Mouse (Mus musculus) c-Kit-positive CD71-negative TER-119-negative erythroid progenitor cells, embryonic 14.5 days (primary cell): ENCODE measurements around the gene Fam133b.
"Not testable (repeated sequence)": the region's sequence is repeated elsewhere in the genome, so short reads cannot be mapped to it uniquely, and the experiment has no call there.

ENCODE experiments used
- DNase-seq: peaks from one replicate; pipeline ENCODE4 v3.0.0-alpha.2; 2013; ENCODE audit warnings: low read depth

Fam133b gene

DNA sequence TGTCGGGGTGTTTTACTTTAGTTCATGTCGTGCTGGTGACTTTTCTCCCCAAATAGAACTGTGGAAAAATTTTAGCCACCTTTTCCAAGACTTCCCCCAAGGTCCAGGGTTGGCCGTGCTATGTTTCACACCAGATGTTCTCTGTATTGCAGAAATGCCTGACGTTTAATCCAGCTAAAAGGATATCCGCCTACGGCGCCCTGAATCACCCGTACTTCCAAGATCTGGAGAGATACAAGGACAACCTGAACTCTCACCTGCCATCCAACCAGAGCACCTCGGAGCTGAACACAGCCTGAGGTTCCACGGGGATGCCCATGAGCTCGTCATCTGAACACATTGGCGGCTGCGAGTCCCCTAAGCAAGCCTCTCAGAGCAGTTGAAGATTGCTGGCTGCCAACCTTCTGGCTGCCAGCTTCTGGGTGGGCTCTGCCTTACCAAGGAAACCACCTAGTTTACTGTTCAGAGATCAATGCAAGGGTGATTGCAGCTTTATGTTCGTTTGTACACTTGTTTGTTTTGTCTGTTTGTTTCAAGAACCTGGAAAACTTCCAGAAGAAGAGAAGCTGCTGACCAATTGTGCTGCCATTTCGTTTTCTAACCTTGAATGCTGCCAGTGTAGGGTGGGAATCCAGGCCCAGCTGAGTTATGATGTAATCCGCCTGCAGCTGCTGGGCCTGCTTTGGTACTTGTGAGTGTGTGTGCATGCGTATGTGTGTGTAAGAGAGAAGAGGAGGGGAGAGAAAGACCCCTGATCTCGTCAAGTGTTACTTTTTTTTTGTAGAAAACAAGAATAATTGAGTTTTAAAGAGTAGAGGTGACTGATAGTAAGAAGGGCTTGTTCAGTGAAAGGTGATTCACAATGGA is 22.9 kb upstream of the Fam133b start:
- DNase-seq = no peak

DNA sequence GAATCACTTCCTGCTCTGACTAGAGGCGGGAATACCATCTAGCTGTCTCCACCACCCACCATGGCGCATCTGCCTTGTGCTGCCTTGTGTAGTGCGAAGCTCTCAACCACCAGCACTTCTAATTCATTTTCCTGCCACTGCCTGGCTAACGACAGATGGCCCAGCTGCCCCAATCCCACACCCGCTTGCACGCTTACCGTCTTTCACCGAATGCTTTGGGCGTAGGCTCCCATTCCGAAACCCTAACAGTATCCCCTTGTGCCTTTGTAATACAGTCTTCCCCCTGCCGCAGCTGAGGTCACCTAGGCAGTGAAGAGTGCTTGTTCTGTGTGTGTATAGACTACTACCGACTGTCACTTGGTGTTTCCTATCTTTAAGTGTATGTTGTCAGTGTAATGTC is 21.9 kb upstream of the Fam133b start:
- DNase-seq = no peak

DNA sequence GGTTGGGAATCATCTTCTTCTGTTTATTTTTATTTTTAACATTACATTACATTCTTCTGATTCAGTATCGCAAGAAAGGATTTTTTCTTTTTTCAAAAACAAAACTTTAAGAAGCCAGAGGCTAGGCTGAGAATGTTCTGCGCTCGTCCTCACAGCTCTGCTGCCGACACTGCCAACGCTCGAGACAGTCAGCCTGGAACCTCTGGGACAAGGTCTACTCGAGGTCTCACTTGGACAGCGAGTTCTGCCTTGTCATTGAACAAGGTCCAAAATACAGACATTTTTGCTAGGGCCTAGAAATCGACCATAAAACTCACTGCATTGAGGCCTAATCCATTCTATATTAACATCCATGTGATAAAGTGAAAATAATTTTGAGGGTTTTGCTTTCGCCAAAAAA is 20.8 kb upstream of the Fam133b start:
- DNase-seq = no peak

DNA sequence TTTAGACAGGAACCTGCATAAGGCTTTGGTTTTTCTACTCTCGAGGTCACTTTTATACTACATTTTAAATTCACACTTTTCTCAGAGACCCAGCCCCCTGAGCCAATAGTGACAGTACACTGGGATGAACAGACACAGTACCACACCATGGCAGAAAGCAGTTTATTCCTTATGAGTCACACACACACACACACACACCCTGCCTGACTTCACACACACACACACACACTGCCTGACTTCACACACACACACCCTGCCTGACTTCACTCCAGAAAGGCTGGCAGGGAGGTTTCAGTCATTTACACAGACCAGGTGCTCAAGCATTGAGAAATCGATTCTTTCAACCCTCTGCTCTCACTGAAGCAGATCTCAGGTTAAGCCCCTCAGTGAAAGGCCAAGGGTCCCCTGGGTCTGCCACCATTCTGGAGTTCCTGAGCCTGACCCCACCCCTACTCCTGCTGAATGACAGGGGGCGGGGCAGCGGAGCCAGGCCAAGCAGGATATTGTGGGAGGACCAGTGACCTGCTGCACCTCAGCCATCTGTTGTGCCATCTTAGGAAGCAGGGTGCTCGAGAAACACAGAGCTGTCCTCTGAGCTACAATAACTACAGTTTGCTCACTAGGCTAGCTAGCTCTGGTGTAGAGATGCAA is 16.5 kb upstream of the Fam133b start:
- no peak for DNase-seq

DNA sequence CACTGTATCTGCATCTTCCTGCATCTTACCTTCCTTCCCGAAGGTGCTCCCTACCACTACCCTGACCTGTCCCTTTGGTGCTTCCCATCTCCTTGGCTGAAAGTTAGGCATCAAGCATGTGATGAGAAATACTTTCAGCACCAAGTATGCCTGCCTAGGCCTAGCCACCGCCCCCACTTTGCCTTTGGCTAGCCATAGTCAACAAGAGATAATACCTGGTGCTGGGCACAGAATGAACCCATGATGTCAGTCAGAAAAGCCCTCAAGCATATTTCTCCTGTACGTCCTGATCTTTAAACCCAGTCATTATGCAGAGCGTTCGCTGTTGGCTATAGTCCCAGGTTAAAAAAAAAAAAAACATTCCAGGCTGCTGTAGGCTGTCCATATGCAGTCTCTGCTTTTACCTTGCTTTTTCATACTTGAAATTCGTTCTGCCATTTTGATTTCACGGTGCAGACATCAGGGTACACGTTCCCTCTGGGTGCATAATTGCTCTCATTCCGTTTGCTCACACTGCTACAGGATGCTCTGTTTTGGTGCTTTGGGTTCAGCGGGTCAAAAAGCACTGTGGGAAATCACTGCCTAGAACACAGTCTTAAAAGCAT is 13.9 kb upstream of the Fam133b start:
- no peak for DNase-seq

DNA sequence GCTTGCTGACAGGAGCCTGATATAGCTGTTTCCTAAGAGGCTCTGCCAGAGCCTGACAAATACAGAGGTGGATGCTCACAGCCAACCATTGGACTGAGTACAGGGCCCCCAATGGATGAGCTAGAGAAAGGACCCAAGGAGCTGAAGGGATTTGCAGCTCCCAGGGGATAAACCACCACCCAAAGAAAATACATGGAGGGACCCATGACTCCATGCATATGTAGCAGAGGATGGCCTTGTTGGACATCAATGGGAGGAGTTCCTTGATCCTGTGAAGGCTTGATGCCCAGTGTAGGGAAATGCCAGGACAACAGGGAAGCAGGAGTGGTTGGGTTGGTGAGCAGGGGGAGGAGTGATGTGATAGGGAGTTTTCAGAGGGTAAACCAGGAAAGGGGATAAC is 11.6 kb upstream of the Fam133b start:
- DNase-seq = not testable (repeated sequence)

DNA sequence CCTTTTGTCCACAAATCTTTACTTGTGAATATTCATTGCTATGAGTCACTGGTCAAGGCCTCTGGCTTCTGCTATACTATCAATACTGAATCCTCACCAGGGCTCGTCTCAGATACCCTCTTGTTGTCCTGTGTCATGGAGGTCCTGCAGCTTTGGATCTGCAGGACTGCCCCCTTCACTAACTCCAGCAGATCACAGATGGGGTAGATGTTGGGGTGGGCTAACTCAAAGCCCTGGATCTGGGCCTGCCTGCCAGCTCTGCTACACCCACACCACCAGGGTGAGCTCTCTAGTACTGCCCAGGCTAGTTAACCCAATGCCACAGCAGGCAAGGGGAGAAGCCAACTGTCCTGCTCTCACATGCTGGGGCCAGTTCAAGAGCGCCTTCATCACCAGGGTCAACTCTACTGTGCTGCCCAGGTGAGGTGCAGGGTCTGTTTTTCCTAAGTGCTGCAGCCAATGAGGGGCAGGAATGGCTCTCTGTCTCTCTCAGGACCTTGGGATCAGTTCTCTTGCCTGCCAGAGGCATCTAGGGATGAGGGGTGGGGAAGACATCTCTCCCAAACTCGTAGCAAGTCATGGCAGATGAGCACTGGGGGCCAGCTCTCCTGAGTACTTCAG is 6.9 kb upstream of the Fam133b start:
- no peak for DNase-seq

DNA sequence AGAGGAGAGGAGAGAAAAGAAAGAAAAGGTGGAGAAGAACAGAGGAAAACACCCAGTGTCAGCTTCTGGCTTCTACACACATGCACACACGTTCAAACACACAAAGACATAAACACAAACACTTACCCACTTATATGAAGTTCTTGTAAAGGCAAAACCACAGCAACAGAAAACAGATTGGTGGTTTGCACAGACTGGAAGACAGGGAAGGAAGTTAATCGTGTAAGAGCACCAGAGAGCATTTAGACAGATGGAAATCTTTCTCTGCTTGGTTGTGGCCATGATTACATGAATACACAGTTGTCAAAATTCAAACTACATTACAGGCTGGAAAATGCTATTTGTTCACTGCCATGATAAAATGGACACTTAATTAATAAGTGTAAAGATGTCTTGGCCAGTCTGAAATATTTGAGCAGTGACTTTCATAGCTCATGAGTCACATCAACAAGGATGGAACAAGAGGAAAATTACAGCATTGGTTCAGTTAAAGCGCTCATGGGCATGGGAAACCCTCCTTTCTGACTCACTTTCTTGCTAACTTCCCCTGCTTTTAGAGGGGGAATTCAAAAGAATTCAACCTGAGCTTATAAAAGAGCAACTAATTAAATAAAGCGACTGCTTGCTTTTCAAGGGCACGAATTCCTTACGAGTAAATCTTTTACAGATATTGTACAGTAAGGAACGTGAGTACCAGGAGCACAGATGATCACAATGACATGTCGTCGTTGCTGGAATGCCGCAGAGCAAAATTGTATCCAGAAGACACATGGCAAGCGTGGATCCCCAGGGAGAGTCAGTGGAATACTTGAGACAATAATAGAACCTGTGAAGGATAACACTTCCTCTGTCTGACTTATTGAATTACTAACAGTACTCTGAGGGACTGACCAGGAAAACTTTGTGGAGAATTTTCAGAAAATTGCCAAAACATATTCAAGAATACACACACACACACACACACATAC is 4.8 kb upstream of the Fam133b start:
- DNase-seq = no peak

DNA sequence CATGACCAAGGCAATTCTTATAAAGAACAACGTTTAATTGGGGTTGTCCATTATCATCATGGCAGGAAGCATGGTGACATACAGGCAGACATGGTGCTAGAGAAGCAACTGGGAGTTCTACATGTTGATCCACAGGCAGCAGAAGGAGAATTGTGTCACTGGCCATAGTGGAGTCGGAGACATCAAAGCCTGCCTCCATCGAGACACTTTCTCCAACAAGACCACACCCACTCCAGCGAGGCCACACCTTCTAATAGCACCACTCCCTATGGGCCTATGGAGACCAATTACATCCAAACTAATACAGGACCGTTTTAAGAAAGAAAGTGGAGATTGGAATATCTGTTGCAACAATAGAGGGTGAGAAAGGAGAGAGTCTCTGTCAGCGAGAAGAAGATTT is 1.8 kb upstream of the Fam133b start:
- no peak for DNase-seq

DNA sequence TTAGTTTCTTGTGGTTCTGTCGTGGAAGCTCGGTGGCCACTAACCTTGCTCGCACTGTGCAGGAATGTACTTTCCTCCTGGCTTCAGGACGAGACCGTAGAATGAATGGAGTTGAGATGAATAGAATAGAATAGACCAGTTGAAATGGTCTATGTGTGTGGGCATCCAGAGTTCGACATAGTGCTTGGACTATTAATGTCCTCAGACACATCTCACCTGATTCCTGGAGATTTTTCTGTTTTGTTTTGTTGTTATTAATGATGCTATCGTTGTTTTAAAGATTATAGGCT is 792 bp downstream of the Fam133b start:
- no peak for DNase-seq

DNA sequence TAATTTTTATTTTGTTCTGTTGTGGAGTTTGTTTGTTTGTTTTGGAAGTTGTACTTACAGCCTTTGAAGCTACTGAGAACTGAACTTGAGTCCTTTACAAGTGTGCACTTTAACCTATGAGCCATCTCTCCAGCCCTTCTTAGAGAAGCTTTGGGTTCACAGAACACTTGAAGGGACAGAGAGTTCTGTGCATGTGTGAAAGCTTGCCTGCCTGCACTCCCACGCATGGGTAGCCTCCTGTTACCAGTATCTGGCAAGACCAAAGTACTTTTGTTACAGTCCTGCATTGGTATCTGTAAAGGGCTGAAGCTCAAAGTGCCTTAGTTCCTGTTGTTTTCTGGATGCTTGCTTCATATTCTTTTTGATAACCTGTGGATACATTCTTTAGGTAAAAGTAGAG is 2.6 kb downstream of the Fam133b start:
- DNase-seq = no peak

DNA sequence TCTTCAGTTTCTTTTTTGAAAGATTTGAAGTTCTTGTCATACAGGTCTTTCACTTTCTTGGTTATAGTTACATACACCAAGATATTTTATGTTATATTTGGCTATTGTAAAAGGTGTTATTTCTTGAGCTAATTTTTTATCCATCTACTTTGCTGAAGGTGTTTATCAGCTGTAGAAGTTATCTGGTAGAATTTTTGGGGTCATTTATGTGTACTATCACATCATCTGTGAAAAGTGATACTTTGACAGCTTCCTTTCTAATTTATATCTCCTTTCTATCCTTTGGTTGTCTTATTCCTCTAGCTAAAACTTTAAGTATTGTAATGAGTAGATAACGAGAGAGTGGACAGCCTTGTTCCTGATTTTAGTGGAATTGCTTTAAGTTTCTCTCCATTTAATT is 7.8 kb downstream of the Fam133b start:
- DNase-seq = no peak

DNA sequence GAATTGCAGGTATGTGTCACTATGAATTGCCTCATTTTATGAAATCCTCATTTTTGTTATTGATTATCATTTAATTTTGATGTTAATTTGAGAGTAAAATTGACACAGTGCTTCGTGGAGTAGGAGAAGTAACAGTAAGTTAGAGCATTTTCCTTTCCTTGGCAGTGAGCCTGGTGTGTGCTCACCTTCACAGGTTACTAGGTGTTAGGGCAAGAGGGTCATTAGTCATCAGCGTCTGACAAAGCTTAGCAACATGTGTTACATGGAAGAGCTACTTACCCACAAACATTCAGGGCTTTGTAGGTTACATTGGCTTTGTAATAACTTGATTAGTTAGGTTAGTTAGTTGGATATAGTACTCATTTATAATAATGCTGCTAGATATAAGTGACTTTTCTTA is 10.6 kb downstream of the Fam133b start:
- DNase-seq = no peak

DNA sequence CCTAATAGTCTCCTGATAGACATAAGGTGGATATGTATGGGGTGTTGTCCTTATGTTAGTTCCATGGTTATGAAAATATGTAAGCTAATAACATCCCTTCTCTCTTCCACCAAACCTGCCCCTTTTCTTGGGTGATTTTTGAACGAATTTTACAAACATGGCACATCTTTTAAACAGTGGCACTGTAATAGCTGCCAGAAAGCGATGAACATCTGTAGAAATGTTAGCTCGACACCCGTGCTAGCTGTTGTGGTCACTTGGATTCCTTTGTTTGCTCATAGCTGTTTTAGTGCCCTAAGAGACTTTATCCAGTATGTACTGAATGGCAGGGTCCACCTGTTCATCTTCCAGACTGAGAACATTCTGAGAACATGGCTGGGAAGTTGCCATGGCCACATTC is 27.6 kb downstream of the Fam133b start, which contains the start of gene 1700109H08Rik:
1700109H08Rik (plus strand) TSS at position 301 of the 400 bp plus-strand sequence.
- DNase-seq = no peak

DNA sequence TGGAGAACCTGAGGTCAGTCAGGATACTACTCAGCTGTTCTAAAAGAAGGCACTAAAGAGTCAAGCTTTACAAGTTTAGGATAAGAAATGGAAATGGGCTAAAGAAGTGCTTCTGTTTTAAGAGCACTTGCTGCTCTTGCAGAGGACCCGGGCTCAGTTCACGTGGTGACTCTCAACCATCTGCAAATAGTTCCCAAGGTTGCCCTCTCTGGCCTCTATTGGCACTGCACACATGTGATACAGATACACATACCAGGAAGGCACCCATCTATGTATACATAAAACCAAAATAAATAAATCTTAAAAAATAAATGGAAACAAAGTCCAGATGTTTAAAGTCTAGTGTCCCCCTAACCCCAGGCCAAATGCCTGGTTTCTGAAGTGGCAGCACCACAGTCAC is 31.2 kb downstream of the Fam133b start:
- DNase-seq = no peak

DNA sequence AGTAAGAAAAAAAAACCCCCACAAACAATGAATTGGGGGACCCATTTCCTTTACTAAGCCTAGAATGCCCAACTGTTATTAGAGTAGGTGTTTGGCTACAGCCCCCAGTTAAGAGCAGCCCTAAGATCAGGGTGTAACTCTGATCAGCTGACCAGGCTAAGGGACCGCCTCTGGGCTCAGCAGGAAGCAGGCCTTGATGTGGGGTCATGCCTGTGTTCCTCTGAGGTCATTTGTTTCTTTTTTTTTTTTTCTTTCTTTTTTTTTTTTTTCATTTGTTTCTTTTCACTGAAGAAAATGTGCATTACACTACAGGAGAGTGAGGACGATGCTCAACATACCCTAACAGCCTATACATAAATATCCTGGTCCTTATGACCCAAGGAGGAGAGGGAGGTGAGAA is 34.3 kb downstream of the Fam133b start:
- DNase-seq = no peak

DNA sequence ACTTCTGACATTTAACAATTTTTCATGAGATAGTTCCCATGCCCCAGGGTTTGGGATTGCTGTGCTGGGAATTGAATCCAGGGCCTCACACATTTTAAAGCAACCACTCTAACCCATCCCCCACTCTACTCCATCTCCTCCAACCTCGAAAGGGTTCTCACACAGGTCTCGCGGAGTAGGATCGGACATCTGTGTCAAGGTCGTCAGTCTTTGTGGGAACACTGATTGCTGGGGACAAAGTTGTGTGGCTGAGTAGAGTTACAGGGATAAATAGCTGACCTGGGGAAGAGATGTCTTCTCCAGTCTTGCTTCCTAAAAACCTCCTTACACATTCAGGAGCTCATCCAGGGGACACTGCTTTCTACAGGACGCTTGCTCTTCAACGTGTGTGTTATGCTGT is 35.4 kb downstream of the Fam133b start:
- no peak for DNase-seq

DNA sequence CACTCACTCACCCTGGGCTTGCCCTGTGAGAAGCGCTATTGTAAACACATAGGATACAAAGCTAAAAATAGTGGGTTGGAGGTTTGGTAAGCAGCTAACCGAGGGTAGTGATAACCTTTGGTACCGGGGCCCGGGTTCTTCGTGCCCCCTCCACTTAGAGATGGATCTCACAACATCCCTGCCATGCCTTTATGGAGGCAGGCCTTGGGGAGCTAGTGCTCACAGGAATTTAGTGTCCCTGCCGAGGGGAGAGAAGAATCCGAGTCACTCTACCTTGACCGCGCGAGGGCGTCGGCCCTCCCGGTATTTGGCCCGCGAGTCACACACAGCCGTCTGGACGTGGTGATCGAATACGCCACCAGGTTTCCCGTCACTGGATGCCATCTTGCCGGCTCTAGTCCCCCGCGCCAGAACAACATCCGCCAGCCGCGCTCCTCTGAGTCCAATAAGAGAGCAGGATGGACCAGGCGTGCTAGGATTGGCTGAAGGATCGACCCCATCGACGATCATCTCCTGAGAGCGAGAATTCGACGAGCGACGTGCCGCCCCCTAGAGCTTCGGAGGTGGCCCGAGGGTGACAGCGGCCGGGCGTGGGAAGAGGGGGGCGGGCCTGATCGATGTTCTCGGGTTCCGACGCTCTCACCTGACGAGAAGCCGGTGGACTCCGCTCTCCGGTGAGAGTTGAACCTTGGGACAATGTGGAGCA is 52.2 kb downstream of the Fam133b start, which contains the start of gene Pex1:
Pex1 (plus strand) TSS at position 374 of the 706 bp plus-strand sequence.
- DNase-seq = peak; percentile 95

DNA sequence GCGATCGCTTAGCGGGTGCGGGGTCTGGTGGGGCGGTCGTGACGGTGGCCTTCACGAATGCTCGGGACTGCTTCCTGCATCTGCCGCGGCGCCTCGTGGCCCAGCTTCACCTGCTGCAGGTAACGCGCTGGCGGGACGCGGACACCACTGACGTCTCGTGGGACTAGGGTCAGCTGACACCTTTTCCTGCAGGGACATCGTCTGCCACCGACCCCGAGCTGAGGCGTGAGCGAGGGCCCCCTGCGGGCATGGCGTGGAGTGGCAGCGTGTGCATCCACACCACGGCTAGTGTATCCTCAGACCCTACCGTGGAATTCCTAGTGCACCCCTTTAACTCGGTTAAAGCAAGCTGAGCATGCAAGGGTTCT is 52.8 kb downstream of the Fam133b start, which contains the start of gene Rbm48:
Rbm48 (minus strand) TSS at position 187 of the 368 bp plus-strand sequence.
- peak; percentile 58 for DNase-seq

DNA sequence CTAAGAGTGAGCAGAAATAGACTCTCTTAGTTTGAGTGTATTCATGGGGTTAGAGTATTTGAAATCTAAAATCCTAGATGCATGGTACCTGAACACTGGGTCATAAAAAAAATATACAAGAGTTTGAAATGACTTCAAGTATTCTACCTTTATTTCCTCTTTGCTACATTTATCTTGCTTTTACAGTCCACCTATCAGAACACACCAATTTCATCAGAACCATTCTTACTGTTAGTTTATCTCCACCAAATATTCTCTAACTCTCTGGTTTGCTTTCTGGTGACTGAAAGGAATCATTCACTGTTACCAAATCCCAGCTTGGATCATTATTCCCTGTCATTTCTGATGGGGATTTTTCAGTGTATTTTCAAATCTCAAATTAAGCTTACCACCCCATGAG is 53.5 kb downstream of the Fam133b start:
- DNase-seq = no peak

DNA sequence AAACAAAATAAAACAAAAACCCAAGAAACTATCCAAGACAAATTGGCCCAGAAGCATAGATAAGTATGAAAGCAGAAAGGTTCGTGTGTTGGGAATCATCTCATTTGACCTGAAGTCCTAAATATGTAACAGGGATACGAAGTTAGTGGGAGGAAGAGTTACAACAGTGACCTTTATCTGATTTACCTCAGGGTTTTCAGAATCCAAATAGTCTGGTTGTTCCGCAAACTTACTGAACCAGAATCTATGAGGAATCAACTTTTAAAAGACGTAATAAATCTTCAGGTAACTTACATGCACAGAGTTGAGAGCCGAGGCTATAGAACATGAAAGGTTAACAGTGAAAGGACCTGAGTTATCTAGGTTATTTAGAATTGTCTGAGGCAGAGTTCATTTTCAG is 55.1 kb downstream of the Fam133b start:
- DNase-seq = no peak
